Mouse (Mus musculus) cerebellum, postnatal 14 days (tissue): ENCODE data around the gene Palmd.

Experiments
- DNase-seq, 2 experiments: peaks; one replicate each; pipeline ENCODE4 v3.0.0; 2021; ENCODE audit warnings: mixed read lengths in 2 of 2

Palmd gene

DNA sequence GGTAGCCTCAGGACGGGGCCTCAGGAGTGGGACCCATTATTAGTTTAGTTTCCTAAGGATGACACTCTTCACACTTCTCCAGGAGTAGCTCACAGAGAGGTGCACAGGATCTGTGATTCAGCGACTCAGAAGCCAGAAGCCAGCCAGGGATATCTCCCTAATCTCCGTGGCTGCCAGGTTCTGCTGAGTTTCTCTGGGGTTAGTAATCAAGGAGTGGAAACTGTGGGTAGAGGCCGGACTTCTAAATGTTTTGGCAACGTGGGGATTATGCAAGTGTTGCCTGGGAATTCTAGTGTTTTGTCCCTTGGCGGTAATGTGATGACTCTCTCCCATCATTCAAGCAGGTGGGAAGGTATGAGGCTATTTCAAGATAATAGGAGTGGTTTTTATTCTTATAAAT lies 13.7 kb downstream of the Palmd start:
- no peak for DNase-seq

DNA sequence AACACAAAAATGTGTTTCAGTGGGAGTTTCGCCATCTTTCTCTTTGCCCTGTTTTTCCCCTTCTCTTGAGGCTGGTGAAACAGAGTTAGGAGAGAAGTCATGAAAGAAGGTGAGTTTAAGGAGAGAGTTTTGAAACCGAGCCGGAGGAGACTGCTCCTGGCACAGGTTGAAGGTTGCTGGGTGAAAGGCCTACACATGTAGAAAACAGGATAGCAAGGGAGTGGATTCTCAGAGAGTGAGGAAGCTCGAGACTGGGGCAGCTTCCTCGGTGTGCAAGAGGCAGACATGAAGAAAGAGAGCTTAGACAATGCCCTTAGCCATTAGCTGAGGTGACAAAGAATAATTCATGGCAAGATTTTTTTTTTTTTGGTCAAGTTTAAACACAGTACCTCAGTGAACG lies 15.4 kb downstream of the Palmd start:
- DNase-seq = no peak

DNA sequence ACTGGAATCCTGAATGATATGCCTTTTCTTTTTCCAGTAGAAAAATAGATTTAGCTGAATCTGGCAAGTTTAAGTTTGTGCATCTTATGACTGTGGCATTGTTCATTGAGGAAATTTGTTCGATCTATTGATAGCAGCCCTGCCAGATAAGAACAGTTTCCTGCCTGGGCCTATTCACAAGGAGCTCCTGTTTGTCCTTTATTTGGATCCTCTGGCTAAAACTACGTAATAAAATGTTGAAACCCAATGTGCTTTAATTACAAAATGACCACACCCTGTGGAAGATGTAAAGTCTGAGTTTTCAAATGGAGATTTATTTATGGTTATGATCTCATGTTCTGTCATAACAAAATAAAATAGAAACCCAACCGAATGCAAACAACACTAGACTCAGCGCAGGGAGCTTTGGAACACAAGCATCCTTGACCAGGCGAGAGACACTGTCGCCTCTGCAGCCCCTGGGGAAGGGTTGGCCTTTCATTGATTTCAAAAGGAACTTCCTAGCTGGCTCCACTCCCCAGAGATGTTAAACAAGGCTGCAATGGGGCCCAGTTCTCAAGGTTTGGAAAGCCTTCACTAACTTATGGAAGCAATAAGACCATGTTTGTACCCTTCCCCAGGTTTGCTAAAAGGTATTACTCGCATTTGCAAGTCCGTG lies 16.4 kb downstream of the Palmd start:
- no peak for DNase-seq

DNA sequence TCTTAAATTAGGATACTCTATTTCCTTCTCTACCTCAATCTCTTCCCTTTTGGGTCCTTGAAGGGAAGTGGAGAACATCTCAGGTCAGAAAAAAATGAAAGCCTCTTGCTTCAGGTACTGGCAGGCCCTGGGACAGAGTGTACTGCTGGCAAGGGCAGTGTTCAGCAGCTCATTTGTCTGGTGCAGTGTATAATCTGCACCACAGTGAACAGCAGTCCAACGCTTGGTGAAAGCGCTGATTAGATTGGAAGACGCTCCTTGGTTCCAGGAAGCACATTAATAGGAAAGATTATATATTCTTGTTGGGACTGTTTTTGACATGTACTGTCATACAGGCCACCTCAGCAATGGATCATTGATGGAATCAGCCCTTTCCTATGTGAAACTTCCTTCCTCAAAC lies 17.3 kb downstream of the Palmd start:
- DNase-seq = no peak

DNA sequence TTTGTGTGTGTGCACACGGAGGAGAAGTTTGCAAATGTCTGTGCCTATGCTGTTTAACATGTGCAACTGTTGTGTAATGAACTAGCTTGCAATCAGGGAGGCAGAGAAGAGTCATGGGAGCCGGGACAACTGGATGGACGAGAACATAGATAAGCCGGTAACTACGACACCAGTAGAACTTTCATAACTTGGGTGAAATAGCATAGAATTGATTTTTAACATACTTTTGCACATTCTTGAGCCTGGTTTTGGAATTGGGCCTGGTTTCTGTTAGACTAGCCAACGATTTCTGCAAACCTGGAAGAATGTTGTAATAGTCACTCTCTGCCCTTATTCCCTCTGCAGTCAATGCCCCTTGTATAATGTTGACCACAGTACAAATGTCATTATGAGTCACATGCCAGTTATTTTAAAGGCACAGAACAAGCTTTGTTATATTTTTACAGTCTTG lies 18.1 kb downstream of the Palmd start:
- no peak for DNase-seq

DNA sequence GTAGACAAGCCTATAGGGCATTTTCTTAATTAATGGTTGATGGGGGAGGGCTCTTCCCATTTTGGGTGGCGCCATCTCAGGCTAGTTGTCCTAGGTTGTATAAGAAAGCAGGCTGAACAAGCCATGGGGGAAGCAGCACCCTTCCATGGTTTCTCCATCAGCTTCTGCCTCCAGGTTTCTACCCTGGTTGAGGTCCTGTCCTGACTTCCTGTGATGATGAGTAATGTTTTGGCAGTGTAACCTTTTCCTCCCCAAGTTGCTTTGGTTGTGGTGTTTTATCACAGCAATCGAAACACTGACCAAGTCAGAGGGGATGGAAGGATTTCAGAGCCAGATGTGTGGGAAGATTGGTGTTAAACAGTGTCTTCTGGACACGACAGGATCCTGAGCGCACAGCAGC lies 22.3 kb downstream of the Palmd start:
- DNase-seq = no peak

DNA sequence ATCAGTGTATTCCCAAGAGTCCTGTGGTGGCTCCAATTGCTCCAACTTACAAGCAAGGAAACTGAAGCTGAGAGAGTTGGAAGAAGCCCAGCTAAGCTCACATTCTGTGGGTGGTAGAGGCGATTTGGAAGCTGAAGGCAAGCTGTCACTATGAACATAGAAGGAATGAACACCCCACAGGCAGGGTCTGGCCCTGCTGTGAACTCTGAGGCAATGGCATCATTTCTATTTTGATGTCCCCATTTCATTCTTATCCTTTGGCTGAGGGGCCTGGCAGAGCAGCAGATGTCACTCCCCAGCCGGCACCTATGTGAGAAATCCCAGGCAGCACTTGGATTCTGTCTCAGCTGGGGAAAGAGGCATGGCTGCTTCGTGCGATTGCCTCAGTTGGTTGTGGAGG lies 25.4 kb downstream of the Palmd start:
- DNase-seq = peak; percentile 38 to 46

DNA sequence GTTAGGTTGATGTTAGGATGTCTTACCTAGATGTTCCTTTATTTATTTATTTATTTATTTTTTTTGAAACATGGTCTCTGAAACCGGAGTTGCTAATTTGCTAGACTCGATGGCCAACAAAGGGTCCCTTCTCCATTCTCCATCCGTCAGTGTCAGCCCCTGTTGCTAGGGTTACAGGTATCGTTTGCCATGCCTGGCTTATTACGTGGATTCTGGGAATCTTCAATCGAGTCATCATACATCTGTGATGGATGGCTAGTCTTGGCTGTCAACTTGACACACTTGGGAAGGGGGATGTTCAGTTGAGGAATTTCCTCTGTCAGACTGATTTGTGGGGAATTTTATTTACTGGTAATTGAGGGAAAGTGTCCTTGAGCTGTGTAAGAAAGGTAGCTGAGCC lies 26.0 kb downstream of the Palmd start:
- DNase-seq = no peak

DNA sequence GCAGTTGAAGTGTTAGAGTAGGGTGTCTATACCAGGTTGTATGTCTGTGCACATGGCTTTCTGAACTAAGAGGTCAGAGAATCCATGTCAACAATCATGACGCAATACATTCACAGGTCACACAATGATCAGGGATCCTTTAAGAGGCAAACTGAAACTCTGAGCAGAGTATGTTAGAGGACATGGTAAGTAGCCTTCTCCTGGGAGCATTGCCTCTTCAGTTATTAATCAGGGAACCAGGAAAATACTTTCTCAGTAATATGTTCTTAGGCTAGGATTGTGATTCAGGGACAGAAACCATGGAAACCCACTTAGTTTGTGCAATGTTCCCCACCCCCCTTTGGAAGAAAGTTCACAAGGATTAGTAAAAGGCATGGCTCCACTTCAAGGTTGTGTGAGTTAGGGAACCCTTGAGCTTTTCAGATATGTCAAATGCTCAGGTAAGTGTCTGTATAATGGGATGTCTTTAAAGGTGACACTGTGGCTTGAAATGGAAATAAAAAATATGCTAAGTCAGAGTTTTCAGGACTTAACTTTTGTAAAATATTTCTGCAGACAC lies 27.1 kb downstream of the Palmd start:
- no peak for DNase-seq

DNA sequence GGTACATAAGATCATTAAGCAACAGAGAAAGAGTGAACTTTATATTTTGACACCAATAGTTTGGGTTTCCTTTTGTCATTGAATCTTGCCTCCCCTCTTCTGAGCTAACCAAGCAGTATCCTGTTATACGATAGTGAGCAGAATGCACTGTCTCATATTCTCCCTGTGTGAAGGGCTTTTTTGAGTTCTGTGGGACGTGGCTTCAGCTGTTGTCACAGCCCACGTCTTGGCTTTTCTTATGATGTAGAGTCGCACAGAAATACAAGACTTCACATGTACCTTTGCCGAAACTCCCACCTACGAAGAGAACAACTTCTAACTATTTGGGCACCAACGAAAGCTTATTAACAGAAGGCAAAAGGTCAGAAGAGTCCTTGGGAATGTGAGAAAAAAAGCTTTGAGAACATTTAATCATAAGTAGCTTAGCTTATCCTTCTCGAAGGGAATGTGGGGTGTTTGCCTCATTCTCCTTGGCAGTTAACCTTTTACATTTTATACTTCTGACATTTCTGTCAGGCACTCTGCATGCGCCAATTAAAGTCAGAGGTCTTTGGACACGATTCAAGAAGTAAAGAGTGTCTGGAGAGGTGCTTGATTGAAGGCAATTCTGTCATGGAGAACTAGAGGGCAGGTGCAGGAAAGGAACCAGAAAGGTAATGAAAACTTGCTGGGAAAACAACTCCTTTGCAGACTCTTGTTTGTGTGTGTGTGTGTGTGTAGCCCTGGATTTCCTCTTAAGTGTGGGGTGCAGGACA lies 27.8 kb downstream of the Palmd start:
- DNase-seq = no peak

DNA sequence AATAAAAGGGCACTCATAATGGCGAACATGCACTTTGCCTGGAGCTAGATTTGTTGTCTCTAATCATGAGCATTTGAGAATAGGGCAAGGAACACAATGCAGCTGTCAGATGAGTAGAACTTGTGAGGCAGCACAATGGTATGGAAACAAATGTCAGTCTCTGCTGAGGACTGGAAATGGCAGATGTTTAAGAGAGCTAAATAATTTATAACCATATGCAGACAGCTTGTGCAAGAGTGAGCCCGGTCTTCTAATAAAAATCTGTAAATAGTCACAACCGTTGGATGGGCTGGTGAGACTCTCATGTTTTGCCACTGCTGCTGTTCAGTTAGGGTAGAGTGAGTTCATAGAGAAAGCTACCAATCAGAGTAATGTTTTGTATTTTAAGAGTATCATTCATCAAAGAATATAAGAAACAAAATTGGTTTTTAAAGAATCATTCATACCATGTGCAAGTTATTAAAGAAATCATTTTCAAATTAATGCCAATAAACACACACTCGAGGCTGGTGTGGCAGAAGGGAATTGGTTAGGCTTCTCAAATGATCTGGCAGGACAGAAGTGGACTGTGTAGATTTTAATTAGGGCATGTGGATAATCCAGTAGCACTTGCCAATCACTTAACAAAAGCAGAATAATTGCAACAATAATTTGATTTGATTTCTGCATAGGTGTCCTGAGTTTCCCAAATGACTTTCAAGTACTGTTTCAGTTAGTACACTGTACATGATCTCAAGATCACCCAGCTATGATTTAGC lies 31.7 kb downstream of the Palmd start:
- no peak for DNase-seq

DNA sequence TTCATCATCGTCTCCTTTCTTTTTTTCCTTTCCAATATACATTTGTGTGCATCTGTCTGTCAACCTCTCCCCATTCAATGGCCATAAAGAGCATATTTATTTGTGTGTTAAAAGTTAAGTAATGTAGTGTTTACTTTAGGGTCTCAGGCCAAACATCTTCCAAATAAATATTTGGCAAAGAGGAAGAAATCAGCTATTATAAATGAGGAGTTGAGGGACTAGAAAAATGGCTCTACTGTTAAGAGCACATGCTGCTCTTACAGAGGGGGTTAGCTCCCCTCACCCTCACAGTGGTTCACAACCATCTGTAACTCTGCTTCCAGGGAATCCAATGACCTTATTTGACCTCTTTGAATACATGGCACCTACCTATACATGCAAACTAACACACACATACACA lies 35.6 kb downstream of the Palmd start:
- DNase-seq = no peak

DNA sequence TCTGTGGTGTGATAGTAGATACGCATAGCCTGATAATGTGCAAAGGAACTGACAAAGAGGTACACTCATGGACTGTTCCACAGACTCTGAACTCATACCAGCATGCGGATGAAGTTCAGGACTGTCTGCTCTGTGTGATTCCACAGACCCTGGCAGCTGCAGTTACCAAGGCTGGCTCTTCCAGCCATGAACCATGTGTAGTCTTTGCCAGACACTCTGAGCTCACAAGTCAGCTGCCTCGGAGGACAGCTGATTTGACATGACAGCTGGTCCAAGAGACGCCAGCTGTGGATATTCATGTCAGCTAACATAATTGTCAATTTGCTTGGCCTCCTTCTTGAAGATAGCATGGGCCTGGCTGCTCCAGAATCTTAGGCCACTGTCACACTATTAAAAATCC lies 39.8 kb downstream of the Palmd start:
- peak; percentile 21 to 28 for DNase-seq

DNA sequence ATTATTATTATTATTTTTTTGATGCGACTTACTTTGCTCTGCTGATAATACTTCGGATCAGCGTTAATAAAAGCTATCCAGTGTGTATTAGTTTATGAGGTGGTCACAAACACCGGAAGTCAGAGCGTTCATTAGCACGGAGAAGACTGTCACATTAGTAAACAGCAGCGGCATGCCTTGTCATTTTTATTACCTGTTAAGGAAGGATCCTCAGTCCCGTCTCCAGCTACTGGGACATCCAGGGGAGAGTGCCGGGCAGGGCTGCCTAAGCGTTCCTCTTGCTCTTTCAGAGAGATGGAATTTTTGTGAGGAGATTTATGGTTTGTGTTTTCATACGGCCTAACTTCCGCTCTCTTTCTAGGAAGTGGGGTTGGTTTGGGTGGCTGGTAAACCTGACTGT lies 45.7 kb downstream of the Palmd start:
- no peak for DNase-seq

DNA sequence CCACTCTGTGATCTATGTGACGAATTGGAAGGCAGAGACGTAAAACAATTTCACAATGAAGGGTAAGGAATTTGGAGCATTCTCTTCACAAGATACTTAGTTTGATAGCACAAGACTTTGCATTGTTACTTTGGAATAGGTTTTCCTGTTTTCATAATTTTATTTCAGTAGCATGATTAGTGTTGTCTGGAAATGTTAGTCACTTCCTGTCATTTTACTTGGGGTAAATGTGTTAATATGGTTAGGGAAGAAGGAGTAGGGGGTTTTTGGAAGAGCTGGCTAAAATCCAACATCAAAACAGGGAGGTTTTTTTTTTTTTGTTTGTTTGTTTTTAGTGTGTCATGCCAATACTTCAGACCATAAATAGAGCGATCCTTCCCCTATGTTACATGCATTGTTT lies 47.3 kb downstream of the Palmd start:
- DNase-seq = no peak

DNA sequence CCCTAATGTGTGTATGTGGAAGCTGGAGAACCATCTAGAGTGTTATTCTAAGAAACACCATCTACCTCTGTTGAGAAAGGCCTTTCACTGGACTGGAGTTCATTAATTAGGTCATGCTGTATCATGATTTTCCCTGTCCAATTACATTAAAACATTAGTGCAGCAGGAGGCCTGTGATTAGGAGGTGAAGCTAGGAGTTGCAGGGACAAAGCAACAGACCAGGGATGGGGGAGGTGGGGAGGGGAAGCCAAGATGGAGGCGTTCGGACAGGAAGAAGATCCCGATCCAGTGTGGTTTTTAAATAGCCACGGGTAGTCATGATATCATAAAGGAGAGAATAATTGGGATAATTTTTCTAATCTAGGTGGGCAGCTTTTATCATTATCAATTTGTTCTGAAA lies 51.8 kb downstream of the Palmd start:
- no peak for DNase-seq

DNA sequence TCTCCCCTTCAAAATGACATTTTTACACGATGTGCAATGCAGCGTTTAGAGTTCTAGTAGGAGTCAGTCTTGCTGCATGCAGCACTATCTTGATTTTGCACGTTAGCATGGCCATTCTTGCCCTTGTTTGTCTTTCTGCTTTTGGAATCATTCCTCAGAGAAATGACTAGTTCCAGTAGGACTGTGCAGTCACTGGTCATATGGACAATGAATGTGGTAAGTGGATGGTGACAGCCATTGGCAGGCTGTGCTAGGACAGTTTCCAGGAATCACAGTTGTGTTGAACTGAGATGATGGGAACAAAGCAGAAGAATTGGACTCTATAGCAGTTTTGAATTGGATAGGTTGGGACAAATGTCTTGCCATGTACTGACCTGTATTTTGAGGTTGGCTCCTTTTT lies 53.9 kb downstream of the Palmd start:
- DNase-seq = peak; percentile 12 to 18

DNA sequence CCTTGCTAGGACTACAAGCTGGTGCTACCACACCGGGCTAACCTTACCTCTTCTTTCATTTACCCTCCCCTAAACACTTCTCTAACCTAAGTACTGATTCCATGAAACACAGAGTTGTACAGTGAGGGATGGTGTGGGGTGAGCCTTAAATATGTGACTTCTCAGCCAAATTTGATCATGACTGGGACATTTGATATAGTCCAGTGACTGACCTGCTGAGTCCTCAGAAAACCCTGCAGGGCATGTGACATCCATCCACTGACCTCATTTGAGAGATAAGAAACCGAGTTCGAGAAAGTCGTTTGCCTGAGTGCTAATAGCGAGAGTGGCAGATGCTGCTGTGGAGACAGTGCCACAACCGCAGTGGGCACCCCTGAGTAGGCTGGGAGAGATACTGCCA lies 54.4 kb downstream of the Palmd start:
- no peak for DNase-seq

DNA sequence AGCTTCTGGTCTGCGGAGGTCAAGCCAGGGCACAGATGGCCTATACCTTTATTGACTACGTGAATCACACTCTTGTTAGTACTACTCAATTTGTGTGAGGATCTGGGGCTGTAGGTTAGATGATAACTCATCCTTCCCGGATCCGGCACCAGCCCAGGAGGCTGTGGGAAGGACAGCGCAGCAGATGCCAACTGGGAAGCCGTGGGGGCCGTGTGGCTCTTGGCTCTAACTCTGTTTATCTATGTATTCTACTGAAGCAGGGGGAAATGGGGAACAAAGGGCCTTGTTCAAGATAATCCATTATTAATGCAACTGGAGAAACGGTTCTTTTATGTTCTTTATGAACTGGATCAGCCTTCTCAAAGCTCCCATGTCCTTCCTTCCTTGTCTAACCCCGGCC lies 62.2 kb downstream of the Palmd start:
- DNase-seq = peak in 1 of 2 experiments; percentile 20

DNA sequence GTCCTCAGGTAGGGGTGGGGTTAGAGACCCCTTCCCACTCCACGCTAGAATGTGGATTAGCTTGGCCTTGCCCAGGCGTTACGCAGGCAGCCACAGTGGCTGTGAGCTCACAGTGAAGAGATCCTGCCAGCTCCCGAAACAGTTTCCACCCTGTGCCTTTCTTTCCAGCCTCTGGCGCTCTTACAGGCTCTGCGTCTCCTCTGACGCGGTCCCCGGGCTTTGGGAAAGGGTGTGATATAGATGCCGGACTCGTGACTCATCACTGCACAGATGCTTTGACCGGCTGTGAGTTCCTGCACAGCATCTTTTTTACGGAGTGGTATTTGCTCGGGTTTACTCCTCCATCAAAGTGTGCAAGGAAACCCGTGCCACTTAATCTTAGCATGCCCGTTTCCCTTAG lies 62.9 kb downstream of the Palmd start:
- DNase-seq = peak; percentile 37 to 46

DNA sequence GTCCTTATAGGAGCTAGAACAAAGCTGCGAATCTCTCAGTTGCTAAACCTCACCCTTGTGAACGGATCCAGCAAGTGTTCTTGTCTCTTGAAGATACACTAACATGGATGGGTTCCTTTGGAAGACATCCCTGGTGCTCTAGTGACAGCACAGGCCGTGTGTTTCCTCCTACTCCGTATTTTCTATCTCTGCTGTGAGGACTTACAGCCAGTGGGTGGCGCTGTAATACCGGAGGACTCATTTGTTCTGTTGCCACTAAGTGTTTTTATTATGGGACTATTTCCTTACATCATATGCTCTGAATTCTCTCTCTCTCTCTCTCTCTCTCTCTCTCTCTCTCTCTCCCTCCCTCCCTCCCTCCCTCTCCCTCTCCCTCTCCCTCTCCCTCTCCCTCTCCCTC lies 64.6 kb downstream of the Palmd start:
- peak; percentile 80 to 87 for DNase-seq

DNA sequence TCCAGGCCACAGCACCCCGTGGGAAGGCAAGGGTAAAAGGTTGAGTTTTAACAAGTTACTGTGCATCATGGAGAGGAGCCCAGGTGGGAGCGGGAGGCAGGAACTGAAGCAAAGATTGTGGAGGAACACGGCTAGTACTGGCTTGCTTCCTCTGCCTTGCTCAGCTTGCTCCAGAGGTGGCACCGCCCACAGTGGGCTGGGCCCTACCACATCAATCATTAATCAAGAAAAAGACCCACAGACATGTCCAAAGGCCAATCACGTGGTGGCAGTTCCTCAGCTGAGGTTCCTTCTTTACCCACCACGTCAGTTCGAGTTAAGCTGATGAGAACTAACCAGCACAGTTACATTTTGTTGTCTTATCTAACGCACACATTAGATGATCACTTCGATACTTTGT lies 75.9 kb downstream of the Palmd start:
- DNase-seq = no peak

DNA sequence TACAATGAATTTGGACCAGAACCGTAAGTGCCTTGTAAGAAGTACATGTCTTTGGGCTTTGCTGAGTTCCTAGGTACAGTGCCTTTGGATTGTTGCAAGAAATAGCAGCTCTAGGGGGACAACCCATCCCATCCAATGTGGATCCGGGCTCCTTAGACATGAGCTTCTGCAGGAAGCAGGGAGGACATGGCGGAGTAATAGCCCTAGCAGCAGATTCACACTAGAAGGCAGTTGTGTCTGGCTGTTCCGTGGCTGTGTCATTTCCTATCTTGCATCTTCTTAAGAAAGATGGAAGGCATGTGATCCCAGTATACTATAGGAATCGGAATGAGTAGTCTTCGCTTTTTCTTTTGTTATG lies 76.6 kb downstream of the Palmd start:
- no peak for DNase-seq
